Mouse (Mus musculus): ENCODE measurements around the gene Gng7.

DNA sequence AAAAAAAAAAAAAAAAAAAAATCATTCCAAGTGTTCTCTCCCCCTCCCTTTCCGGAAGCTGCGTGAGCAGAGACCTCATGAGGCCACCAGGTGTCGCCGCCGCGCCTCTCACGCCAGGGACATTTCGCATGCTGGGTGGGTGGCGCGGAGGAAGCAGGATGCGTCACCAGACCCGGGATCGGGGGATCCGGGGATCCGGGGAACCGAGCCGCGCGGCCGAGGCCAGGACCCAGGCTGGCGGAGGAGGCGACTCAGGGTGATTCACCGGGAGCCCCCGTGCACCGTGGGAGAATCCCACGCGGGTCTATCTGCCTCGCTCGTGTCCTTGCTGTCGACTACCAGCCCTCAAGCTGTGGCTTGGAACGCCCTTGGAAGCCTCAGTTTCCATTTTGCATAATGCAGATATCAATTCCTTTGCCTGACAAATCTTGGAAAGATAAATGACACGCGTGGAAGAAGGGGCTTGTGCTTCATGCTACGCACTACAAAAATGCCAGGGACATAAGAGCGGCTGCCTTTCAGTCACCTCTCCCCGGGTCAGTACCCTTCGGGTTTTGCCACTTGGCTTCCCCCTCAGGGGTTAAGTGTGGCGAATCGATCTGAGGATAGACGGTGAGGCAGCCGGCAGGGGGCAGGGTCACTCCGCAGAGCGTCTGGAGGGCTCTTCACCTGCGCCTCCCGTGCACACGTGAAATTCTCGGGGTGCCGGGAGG is 86.0 kb downstream of the Gng7 start:
- TF ChIP-seq POLR2A (IDR thresholded peaks at IDR 0.05; ENCODE audit: extremely low read depth, insufficient read depth, low read length) = peak; percentile 52; the same call in 1 of the 2 replicates
- TF ChIP-seq CTCF (IDR thresholded peaks at IDR 0.05; ENCODE audit: extremely low read depth, insufficient read depth, low read length) = peak; percentile 74

Measured in cortical plate, adult 2 months (tissue).